Mouse (Mus musculus) limb, embryonic 10.5 days (tissue): ENCODE results near the gene Stard10. TPM values are rescaled to one million over a fixed set of nuclear protein-coding genes. Genes with fewer than 3 reads are reported as not detected.

Experiments
- DNase-seq: peaks from one replicate; pipeline ENCODE4 v3.0.0-alpha.2; 2017; ENCODE audit warnings: low spot score
- H3K27ac ChIP-seq: fragments of 300-500 bp; sonication (generic); 2 replicates; pipeline ENCODE4 v1.5.1; 2016; ENCODE audit warnings: mild to moderate bottlenecking
- H3K27me3 ChIP-seq: fragments of 300-500 bp; sonication (generic); 2 replicates; pipeline ENCODE4 v1.6.1; 2016; ENCODE audit warnings: low read depth, mild to moderate bottlenecking; ENCODE audit not compliant: poor library complexity, severe bottlenecking
- H3K36me3 ChIP-seq: fragments of 300-500 bp; sonication (generic); 2 replicates; pipeline ENCODE4 v1.6.1; 2016; ENCODE audit warnings: mild to moderate bottlenecking, moderate library complexity
- H3K4me1 ChIP-seq: fragments of 300-500 bp; sonication (generic); 2 replicates; pipeline ENCODE4 v1.6.1; 2016
- H3K4me3 ChIP-seq: fragments of 300-500 bp; sonication (generic); 2 replicates; pipeline ENCODE4 v1.5.1; 2016; ENCODE audit warnings: mild to moderate bottlenecking, moderate library complexity
- H3K9me3 ChIP-seq: fragments of 300-500 bp; sonication (generic); replicated peaks from 2 replicates; pipeline ENCODE4 v1.6.1; 2016; ENCODE audit warnings: mild to moderate bottlenecking
- WGBS: fragments of 180-500 bp; shearing (Covaris S2); methylation state at CpG from one replicate; pipeline ENCODE4 v1.1.7; 2016; 5-methylcytosine and 5-hydroxymethylcytosine counted together
- polyA plus RNA-seq: library from polyadenylated mRNA; unstranded; fragments of >200 nt; fragmentation: Nextera tagmentation; extraction: Ambion mirVana; gene quantifications from 2 replicates; pipeline ENCODE4 v1.2.1, GENCODE M21; 2016

The Stard10 gene
- polyA plus RNA-seq, 1 experiment from 2014 or later = 11.7 TPM

DNA sequence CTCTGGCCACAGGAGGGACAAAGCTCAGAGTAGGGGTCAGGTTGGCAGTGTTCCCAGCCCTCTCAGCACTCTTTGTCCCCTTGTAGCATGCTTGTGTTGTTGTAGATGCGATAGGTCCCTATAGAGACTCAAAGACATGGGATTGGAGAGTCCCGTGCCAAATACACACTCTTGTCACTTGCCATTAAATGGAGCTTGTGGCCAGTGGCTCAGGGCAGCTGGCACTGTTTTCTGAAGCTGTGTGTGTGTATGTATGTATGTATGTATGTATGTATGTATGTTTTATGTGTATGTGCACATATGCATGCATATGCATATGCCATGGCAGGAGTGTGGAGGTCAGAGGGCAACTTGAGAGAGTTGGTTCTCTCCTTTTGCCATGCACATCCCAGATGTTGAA lies 10.9 kb downstream of the Stard10 start:
- no peak overlapping the region for H3K4me3 ChIP-seq
- no peak for DNase-seq
- H3K27ac ChIP-seq = no peak overlapping the region
- H3K27me3 ChIP-seq = peaks cover 12% of the 10 kb centered on the region
- peaks cover 3% of the 10 kb centered on the region; the same call in 1 of the 2 replicates for H3K4me1 ChIP-seq
- H3K36me3 ChIP-seq = no peaks in the 10 kb centered on the region
- H3K9me3 ChIP-seq = no peaks in the 10 kb centered on the region
- 85% methylated on average over 2 of the region's 2 CpGs for WGBS

GRCm38 (mm10) chr7:101328621-101329158 lies 11.8 kb downstream of the Stard10 start:
- no peaks in the 10 kb centered on the region for H3K9me3 ChIP-seq
- DNase-seq = no peak
- no peak overlapping the region for H3K27ac ChIP-seq
- H3K27me3 ChIP-seq = peaks cover 4% of the 10 kb centered on the region; the same call in 1 of the 2 replicates
- no peak overlapping the region for H3K4me3 ChIP-seq
- H3K36me3 ChIP-seq = no peaks in the 10 kb centered on the region
- 72% methylated on average over 4 of the region's 4 CpGs for WGBS
- no peaks in the 10 kb centered on the region for H3K4me1 ChIP-seq

- Histone ChIP-seq H3K27me3 (no peaks in the 10 kb centered on the region), H3K4me3 (no peak overlapping the region), H3K27ac (no peak overlapping the region), H3K36me3 (no peaks in the 10 kb centered on the region), H3K4me1 (no peaks in the 10 kb centered on the region), H3K9me3 (no peaks in the 10 kb centered on the region)
- 74% methylated on average over 4 of the region's 4 CpGs for WGBS
- DNase-seq = no peak
Measured at GRCm38 (mm10) chr7:101329606-101330005, 12.7 kb downstream of the Stard10 start.

DNA sequence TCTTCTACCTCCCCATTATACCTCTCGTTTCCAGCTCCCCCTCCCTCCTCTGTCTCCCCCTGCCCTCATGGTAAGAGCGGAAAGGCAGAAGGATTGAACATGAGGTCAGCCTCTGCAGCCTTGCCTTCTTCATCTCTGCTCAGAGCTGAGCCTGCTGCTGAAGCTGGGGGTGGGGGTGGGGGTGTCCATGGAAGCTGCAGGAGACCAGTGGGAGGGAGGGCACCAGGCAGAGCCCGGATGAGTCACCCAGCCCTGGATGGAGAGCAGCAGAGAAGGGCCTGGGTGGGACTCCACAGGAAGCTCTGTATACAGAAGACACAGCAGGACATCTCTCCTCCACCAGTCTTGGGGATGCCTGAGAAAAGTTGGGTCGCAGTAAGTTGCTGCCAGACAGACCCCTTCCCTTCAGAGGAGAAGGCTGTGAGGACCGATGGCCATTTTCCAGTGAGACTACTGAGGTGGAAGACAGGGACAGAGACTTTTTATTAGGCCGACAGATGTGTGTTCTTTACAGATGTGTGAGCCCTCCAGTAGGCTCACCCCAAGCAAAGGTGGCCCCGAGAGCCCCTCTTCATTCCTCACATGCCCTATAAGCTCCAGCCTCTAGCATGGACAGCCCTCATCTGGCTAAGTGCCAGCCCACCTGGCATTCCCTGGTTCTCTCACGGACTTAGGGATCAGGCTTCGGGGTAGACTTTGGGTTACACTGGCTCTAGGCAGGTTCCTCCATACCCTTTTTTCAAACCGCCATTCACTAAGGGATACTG lies 13.4 kb downstream of the Stard10 start:
- Histone ChIP-seq H3K4me3 (no peak overlapping the region), H3K27me3 (no peaks in the 10 kb centered on the region), H3K27ac (no peak overlapping the region), H3K4me1 (no peaks in the 10 kb centered on the region), H3K9me3 (no peaks in the 10 kb centered on the region), H3K36me3 (no peaks in the 10 kb centered on the region)
- DNase-seq = no peak
- 78% methylated on average over 10 of the region's 10 CpGs for WGBS

DNA sequence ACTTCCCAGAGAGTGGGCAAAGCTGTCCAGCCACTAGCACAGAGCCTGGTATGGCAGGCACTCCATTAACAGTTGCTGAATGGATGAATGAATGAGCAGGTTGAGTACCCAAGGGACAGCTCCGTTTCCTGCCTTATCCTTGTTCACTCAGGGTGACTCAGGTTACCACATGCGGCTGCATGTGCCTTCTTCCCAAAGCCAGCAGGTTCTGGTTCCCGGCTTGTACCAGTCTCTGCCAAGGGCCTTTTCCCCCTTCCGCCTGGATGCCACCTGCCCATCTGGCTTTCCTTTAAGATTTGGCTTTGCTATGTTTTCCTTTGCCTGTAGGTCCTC lies 13.9 kb downstream of the Stard10 start:
- no peak overlapping the region for H3K4me3 ChIP-seq
- no peaks in the 10 kb centered on the region for H3K27me3 ChIP-seq
- 78% methylated on average over 4 of the region's 4 CpGs for WGBS
- no peak for DNase-seq
- H3K36me3 ChIP-seq = no peaks in the 10 kb centered on the region
- H3K27ac ChIP-seq = no peak overlapping the region
- H3K9me3 ChIP-seq = no peaks in the 10 kb centered on the region
- H3K4me1 ChIP-seq = no peaks in the 10 kb centered on the region

DNA sequence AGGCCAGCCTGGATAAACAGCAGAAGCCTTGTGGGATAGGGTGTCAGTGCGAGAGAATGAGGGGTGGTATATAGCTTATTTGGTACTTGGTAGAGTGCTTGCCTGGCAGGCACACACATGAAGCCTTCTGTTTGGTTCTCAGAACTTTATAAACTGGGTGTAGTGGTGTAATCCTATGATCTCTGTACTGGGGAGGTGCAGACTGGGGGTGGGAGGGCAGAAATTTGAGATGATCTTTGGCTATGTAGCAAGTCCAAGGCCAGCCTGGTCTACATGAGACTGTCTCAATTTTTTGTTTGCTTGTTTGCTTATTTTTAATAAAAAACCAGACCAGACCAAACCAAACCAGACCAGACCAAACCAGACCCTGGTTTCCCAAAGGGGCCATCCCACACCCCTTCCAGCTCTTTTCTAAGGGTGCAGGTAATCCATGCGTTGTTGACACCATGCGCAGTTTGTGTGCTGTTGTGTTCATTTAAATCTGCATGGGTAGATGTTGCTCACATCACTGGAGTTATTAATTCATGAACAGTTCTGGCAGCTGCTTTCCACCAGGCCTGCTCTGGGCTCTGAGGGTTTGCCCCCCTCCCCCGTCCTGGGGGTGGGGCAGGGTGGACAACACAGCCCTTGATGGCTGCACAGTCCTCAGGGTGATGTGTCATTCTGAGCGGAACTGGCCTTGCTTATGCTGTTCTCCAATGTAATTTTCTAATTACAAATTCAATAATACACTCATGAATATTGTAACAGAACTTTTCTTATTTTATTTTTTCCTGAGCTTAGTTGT lies 15.4 kb downstream of the Stard10 start:
- Histone ChIP-seq H3K4me1 (no peaks in the 10 kb centered on the region), H3K4me3 (no peak overlapping the region), H3K27ac (no peak overlapping the region), H3K36me3 (no peaks in the 10 kb centered on the region), H3K9me3 (no peaks in the 10 kb centered on the region), H3K27me3 (no peaks in the 10 kb centered on the region)
- DNase-seq = no peak
- 92% methylated on average over 5 of the region's 5 CpGs for WGBS

- 93% methylated on average over 2 of the region's 2 CpGs for WGBS
- H3K4me3 ChIP-seq = no peak overlapping the region
- no peaks in the 10 kb centered on the region for H3K27me3 ChIP-seq
- no peaks in the 10 kb centered on the region for H3K4me1 ChIP-seq
- no peak for DNase-seq
- H3K27ac ChIP-seq = no peak overlapping the region
- no peaks in the 10 kb centered on the region for H3K36me3 ChIP-seq
- no peaks in the 10 kb centered on the region for H3K9me3 ChIP-seq
Measured at GRCm38 (mm10) chr7:101335228-101335627, 18.3 kb downstream of the Stard10 start.

- WGBS = 84% methylated on average over 3 of the region's 3 CpGs
- no peak overlapping the region for H3K27ac ChIP-seq
- no peaks in the 10 kb centered on the region for H3K36me3 ChIP-seq
- H3K4me3 ChIP-seq = no peak overlapping the region
- no peaks in the 10 kb centered on the region for H3K9me3 ChIP-seq
- no peaks in the 10 kb centered on the region for H3K27me3 ChIP-seq
- H3K4me1 ChIP-seq = peaks cover 4% of the 10 kb centered on the region; the same call in 1 of the 2 replicates
- no peak for DNase-seq
Measured at GRCm38 (mm10) chr7:101336686-101337085, 19.8 kb downstream of the Stard10 start.

DNA sequence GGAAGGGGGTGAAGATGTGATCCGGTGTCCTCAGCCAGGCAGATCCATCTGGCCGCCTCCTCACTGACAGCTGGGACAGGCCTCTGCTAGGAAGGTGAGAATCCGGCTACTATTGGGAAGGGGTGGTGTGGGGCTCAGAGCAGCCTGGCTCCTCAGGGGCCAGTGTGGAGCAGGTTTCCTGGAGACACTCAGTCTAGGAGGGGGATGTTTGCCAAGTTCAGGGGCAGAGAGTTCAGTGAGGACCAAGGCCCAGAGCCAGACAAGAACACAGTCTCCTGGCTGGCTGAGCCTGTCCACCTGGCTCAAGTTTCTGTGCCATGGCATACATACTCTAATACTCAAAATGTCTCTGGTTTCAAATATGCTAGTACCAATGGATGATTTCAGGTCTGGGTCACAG lies 20.5 kb downstream of the Stard10 start:
- H3K36me3 ChIP-seq = no peaks in the 10 kb centered on the region
- 81% methylated on average over 3 of the region's 3 CpGs for WGBS

DNA sequence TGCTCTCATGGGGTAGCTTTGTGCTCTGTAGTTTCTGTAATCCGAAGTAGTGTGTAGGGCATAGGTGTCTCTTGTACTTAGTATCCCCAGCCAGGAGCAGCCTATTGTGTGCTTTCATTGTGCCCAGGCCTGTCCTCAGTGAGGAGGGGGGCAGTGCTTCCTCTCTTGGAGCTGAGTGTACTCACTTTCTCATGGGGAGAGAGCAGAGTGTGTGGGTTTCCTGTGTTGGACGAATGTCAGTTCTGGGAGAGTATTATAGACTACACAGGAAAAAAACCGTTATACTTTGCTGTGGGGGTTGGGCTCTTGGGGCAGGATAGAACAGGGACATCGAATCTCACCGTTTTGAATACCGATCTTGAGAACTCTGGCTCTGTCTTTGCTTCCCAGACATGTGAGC lies 24.5 kb downstream of the Stard10 start:
- H3K36me3 ChIP-seq = no peaks in the 10 kb centered on the region
- no peak overlapping the region for H3K27ac ChIP-seq
- peaks cover 31% of the 10 kb centered on the region for H3K4me1 ChIP-seq
- DNase-seq = no peak
- no peak overlapping the region for H3K4me3 ChIP-seq
- H3K9me3 ChIP-seq = no peaks in the 10 kb centered on the region
- peaks cover 9% of the 10 kb centered on the region; the same call in 1 of the 2 replicates for H3K27me3 ChIP-seq
- WGBS = 86% methylated on average over 6 of the region's 6 CpGs

More for the DNA sequence above, 20.5 kb downstream of the Stard10 start:
- H3K4me1 ChIP-seq = peaks cover 9% of the 10 kb centered on the region; the same call in 1 of the 2 replicates
- H3K27me3 ChIP-seq = no peaks in the 10 kb centered on the region
- no peak overlapping the region for H3K27ac ChIP-seq
- H3K9me3 ChIP-seq = no peaks in the 10 kb centered on the region
- no peak for DNase-seq
- H3K4me3 ChIP-seq = no peak overlapping the region

DNA sequence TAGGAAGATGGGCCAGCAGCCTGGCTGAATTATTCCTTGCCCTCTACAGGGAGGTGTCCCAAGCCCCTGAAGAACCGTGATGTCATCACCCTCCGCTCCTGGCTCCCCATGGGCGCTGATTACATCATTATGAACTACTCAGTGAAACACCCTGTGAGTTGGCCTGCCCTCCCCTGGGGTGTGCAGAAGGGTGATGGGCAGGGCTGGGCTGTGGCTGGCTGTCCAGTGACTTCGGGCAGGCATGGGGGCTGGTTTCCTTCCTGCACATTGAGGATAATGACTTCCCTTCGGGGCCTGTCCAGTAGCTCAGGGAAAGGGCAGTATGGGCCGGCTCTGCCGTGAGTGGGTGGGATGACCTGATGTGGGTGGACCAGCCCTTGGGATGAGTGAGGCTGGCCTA lies 26.2 kb downstream of the Stard10 start:
- Histone ChIP-seq H3K4me1 (peaks cover 47% of the 10 kb centered on the region), H3K36me3 (no peaks in the 10 kb centered on the region), H3K27ac (no peak overlapping the region), H3K27me3 (peaks cover 22% of the 10 kb centered on the region), H3K9me3 (no peaks in the 10 kb centered on the region), H3K4me3 (no peak overlapping the region)
- WGBS = 74% methylated on average over 7 of the region's 7 CpGs
- DNase-seq = no peak

DNA sequence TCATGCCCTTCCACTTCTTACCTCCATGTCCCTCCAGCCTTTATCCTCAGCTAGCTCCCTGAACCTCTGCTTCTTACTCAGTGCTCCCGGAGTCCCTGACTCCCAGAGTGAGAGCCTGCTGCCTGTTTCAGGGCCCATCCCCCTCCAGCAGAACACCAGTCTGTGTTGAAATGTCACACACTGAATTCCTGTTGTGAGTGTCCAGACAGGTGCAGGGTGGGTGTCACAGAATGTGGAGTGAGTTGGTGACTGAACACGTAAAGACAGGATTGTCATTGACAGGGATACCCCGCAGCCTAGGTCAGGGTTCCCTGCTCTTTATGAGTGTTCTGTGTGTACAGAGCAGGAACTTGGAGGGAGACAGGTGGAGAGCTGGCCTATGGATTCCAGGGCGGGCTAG lies 28.0 kb downstream of the Stard10 start:
- no peaks in the 10 kb centered on the region for H3K9me3 ChIP-seq
- peaks cover 64% of the 10 kb centered on the region for H3K4me1 ChIP-seq
- DNase-seq = no peak
- H3K27ac ChIP-seq = no peak overlapping the region
- 75% methylated on average over 4 of the region's 4 CpGs for WGBS
- no peak overlapping the region for H3K4me3 ChIP-seq
- no peaks in the 10 kb centered on the region for H3K36me3 ChIP-seq
- peaks cover 40% of the 10 kb centered on the region for H3K27me3 ChIP-seq

- Histone ChIP-seq H3K4me1 (peaks cover 64% of the 10 kb centered on the region), H3K4me3 (no peak overlapping the region), H3K27ac (no peak overlapping the region), H3K36me3 (no peaks in the 10 kb centered on the region), H3K9me3 (no peaks in the 10 kb centered on the region), H3K27me3 (peaks cover 41% of the 10 kb centered on the region)
- 66% methylated on average over 2 of the region's 2 CpGs for WGBS
- no peak for DNase-seq
Measured at GRCm38 (mm10) chr7:101346991-101347390, 30.1 kb downstream of the Stard10 start.
